Mouse (Mus musculus) retina, adult 2 months (tissue): ENCODE measurements around the gene 4930451I11Rik.

Experiments
- DNase-seq: peaks from one replicate; pipeline ENCODE4 v3.0.0-alpha.2; 2012; ENCODE audit warnings: low read depth, low spot score

The 4930451I11Rik gene

DNA sequence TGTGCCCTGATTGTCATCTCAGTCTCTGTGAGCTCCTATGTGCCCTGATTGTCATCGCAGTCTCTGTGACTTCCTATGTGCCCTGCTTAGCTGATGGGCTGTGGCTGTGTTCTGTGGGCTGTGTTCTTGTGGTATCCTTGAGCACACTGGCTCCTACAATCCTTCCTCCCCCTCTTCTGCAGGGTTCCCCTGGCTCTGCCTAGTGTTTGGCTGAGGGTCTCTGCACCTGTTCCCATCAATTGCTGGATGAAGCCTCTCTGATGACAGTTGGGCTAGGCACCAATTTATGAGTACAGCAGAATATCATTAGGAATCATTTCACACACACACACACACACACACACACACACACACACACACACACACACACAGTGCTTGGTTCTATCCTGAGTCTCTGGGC is 1.9 kb upstream of the 4930451I11Rik start:
- no peak for DNase-seq

DNA sequence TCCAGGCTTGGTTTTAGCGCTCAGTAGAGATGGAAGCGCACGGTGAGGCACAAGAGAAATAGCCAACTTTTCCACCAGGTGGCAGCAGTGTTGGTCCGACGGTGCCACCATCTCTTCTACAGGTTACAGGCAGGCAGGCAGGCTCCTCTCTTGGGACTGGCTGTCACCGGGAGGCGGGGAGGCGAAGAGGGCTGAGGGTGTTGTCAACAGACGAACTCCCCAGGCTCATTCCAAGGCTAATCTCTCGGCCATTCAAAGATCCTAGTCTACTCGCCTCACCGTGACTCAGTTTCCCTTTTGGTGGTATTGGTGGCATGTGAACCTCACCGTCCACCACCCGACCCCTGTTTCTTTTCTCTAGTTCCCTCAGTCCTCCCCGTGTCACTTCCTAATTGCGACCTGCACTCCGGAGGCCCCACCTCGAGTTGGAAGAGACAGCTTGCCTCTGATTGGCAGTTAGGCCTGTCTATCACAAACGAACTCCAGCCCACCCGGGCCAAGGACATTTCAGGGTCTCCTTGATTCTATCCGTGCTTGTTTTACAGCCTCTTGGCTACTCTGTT is 678 bp upstream of the 4930451I11Rik start:
- peak; percentile 65 for DNase-seq

DNA sequence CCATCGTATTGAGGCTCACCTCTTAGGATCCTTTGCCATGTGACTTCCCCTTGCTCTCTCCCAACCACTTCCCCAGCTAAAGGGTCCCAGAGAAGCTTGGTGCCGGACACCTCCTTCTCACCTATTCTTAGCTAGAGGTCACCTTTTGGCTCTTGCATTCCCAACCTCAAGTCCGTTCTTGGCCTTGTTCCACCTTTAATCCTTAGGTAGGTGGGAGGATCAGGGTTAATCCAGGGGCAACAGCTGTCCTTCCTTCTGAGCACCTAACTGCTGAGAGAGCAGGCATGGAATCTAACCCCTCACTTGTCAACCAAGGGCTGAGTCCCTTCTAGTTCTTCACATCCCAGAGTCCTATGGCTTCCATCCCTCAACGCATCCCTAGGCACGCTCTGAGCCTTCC is 5.5 kb downstream of the 4930451I11Rik start:
- peak; percentile 95 for DNase-seq

DNA sequence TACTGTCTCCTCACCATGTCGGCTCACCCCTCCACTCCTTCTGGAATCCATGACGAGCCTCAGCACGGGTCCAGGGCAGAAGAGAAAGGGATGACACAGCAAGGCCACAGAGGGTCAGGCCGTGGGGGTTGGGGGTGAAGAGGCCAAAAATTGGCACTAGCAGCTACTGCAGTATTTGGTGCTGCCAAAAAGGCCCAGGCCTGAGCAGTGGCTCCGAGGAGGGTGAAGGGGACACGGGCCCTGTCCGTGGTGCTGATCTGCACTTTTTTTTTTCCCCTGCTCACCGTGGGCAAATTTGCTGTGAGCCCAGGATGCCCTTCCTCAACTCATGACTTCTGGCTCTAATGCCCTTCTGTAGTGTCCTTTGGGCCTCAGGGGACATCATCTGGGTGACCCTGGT is 6.0 kb downstream of the 4930451I11Rik start:
- DNase-seq, result no peak

DNA sequence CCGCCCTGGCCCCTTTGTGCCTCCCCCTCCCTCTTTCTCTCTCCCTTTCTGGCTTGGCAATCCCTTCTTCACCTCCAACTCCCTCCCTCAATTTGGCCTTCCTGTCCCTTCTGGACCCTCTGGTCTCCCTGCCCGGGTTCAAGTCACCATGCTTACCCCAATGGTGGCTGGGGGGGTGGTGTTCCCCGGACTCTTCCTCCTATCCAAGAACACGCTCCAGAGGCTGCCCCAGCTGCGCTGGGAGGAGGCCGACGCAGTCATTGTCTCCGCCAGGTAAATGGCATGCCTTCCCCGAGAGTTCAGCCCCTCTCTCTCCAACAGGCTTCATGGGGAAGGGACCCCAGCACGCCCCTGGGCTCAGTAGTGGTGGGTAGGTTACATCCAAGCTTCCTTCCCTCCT is 7.5 kb downstream of the 4930451I11Rik start:
- DNase-seq, result no peak

DNA sequence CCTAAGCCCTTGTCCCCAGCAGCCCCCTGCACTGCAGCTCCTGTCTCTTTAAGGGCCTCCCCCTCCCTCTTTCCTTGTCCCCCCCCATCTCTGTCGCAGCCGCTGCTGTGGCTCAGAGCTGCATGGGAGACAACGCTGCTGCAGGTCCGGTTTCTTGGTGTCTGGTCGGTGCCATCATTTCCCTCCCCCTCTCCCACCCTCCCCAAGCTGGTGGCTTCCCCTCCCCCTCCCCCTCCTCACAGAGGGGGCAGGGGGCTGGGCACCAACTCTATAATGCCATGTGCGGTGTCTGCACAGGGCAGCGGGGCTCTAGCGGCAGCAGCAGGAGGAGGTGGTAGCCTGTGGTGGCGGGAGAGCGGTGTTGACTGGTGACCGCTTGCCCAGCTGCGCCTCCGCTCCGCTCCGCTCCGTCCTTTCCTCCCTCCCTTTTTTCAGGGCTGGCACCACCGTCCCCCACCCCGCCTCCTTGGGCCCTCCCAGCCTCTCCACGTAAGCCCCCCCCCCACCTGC is 8.2 kb downstream of the 4930451I11Rik start:
- DNase-seq, result peak; percentile 69

DNA sequence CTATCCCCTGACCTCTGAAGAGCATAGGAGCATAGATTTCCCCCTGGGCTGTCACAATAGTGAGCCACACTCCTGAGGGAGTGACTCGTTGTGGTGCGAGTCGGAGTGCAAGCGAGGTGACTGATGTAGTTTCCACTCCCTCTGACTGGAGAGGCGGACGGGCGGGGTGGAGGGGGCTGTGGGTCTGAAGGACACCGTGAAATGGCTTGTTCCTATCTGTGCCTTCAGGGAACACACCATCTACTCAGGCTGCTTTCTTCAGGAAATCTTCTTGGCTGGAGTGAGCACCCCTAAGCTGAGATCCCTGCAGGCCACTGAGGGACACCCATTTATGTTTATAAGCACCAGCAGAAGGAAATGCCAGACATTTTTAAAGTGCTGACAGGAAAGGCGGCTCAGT is 8.7 kb downstream of the 4930451I11Rik start:
- DNase-seq, result no peak

DNA sequence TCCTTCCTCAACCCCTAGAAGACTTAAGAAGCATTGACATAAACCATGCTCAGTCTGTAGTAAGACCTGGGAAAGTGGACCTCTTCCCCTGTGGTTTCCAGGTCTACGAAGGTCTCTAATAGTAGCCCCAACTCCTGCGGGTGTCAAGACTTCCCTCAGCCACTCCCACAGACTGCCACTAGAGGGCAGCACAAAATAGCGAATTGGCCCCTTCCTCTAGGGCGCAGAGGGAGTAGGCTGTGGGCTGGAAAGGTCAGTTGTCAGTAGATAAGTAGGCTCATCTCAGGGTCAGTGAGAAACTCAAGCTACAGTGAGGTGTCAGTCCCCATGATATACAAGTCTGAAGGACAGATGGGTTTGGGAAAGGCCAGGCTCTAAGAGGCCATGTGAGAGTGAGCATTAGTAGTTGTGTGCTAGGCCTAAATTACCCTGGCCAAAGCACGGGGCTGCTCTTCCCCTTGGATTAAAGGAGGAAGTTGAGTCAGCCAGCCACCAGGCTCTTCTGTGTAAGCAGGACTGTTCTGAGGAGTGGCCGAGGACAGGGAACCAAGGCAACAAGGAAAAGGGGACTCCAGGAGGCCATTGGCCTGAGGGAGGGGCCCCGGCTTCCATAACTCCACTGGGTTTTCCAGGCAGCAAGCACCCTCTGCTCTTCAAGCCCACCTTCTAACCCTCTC is 9.5 kb downstream of the 4930451I11Rik start:
- peak; percentile 83 for DNase-seq

DNA sequence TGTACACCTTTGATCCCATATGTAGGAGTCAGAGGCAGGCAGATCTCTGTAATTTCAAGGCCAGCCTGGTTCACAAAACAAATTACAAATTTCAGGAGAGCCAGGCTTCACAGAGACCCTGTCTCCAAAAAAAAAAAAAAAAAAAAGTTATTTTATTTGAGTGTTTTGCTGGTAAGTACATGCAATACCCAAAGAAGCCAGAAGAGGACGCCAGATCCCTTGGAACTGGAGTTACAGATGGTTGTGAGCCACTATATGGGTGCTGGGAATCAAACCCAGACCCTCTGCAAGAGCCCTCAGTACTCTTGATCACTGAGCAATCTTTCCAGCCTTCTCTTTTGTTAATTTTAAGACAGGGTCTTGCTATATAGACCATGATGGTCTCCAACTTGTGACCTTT is 12.6 kb downstream of the 4930451I11Rik start:
- no peak for DNase-seq

DNA sequence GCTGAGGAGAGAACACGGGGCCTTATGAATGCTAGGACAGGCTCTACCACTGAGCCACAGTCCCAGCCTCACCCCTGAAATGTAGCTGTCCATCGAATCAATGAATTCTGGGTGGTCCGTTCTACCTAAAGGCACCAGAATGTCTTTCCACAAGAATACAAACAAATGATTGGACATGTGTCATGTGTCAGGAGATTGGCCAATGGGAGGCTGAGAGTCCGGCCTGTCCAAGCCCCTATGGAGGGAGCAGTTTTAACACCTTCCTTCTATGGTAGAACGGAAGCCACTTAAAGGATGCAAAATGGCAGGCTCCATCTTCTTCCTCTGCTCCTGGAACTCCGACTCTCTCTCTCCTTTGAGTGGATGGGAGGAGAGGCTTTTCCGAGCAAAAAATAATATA is 13.8 kb downstream of the 4930451I11Rik start:
- DNase-seq, result no peak

DNA sequence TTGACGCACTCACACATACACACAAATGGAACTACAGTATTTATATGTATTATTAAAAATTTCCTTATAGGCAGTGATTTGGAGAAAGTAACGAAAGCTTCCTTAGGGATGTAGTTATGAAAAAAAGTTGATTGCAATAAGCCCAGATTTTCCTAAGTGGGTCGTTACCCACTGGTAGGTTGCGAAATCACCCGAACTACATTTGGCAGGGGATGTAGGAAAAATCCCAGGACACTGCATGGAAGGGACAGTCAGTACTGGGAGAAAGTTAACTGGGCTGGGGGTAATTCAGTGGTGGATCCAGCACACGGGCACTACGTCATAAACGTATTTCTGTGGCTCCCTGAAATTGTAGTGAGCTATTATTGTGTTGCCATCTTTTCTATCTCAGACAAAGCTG is 14.9 kb downstream of the 4930451I11Rik start:
- DNase-seq, result no peak

DNA sequence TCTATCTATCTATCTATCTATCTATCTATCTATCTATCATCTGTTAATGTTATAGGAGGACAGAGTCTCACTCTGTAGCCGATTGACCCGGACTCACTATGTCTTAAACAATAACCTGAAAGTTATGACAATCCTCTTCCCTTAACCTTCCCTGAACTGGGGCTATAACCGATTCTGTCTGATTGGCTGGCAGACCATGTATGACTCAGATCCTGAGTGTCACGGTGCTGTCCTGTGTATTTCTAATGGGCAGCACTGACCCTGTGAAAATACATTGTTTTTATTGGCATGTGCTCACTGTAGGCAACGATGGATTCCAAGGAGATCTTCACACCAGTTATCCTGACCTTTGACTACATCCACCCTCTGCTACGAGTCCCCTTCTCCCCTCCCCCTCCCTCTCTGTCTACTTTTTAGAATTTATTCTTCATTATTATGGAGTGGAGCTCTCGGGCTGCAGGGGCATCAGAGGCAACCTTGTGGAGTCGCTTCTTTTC is 15.7 kb downstream of the 4930451I11Rik start:
- DNase-seq, result no peak

DNA sequence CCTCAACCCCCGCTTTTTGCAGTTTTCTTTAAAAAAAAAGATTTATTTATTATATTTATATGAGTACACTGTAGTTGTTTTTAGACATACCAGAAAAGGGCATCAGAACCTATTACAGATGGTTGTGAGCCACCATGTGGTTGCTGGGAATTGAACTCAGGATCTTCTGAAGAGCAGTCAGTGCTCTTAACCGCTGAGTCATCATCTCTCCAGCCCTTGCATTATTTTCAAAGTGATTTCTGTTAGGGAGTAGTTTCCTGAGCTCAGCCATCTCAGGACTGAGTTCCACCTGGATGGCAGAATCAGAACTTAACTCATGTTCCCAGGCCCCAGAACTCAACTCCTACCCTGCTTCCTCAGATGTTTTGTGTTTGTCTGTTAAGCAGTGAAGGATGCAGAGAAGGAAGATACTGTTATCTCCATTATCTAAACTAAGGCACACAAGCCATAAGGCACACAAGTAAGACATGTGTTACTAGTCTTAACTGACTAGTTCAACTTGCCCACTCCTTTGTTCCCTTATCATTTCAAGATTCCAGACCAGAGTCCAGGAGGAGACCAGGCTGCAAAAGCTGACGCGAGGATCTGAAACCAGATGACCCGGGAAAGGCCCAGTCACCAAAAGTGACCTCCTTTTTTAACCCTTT is 21.6 kb downstream of the 4930451I11Rik start:
- no peak for DNase-seq

DNA sequence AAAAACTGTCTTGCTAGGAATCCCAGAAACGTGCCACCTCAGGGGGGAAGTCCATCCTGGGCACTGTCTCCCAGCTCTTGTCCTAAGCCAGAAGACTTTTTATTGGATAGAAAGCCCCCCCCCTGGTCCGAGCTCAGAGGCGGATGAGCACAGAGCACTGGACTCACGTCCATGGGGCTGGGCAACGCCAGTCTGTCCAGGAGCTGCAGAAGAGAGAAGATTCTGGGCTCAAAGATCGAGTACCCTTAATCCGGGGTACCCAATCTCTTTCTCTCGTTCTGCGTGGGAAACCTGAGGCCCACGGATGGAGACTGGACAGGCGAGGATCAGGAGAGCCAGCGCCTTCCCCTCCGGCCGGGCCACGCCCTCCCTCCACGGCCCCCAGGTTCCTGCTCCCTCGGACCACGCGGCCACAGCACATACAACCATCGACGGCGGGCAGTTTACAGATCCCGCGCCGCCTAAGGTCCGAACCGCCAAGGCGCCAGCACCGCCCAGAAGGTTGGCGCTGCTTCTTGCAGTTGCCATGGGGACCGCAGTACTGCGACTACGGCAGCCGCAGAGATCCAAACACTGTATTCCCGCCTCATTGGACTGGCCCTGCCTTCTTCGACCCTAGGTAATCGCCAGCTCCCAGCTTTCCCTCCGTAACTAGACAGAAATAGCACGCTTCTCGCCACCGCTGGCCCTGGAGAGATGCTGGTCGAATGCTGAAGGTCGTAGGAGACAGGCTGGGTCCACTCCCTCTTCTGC is 22.6 kb downstream of the 4930451I11Rik start:
- DNase-seq, result peak; percentile 63

DNA sequence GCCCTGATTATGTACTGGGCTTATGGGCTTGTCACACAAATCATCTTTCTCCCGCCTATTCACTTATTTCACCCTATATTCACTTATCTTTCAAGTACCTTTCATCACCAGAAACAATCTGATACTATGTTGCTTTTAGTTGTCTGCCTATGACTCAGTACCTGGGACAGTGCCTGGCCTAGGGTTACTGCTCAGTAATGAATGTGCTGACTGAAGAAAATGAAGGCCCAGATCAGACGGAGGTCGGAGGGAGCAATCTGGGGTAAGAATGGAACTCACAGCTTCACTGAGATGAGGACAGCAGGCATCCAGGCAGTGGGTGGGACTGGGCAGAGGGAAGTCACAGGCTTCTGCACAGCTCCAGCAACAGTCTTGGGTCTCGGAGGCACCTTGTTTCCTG is 24.0 kb downstream of the 4930451I11Rik start:
- no peak for DNase-seq

DNA sequence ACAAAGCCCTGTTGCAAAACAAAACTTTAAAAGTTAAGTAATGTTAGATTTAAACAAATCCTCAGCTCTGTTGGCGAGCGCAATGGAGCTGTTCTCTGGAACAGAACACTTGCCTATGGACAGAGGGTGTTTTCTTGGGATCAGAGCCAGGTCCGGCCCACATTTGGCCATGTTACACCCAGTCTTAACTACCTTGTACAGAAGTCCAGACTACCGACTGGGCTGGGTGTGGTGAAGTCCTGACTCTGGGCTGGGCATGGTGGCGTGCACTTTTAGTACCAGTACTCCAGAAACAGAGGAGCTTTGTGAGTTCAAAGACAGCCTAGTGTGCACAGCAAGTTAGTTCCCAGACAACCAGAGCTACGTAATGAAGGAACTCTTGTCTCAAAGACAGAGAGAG is 24.5 kb downstream of the 4930451I11Rik start:
- no peak for DNase-seq

DNA sequence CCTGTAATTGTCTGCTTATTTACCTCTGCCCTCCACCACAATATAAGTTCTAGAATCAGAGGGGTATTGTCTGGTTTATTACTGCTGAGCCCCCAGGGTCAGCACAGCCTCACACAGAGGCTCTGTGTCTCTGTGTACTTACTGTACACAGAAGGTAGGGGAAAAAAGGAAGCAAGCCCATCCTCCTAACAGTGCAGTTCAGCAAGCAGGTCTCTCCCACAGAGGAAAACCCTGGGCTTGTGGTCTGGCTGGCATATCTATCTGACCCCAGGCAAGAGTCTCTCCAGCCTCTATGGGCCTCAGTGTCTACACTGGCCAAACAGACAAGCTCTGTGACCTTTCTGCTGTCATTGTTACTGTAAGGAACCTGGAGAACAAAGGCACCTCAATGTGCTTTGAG is 27.7 kb downstream of the 4930451I11Rik start:
- no peak for DNase-seq

DNA sequence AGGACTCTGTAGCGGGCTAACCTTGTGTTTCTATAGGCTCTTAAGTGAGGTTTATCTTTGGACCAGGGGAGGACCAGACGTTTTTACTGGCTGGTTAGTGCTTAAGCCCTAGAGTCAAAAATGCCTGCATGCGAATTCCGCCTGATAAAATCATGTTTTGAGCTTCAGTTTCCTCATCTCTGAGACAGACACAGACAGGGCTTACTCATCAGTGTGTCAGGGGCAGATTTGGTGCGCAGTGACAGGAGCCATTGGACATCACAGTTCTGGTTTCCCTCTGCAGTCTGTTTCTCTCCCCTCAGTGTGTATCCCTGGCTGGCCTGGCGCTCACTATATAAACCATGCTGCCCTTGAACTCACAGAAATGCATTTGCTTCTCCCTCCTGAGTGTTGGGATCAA is 28.3 kb downstream of the 4930451I11Rik start:
- DNase-seq, result no peak

DNA sequence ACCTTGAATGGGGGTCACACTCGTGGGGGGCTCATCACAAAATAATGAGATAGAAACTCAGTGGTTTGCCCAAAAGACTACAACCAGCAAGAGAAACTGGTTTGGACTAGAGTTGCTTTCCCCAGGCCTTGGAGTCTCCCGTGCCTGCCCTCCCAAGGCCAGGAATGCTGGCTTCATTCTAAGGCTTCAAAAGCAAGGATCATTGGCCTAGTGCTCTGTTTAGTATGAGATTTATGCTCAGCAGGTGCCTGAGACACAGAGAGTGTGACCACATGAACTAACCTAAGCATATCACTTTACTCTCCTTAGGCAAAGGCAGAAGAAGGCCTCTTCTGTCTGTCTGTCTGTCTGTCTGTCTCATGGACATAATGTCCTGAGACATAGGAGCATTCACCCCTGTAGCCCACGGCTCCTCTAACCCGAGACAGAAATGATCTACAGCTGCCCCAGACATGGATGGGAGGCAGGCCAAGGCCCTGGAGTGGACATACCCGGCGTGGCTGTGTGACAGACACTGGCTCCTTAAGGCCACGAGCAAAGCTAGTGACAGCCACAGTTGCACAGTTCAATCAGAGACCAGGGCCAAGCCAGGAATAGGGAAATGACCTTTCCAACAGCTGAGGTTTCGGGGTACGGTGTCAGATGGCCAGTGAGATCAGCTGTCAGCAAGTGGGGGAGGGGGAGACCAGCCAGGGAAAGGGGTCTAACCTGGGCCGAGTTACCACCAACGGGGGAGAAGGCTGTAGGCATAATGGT is 29.1 kb downstream of the 4930451I11Rik start:
- no peak for DNase-seq

DNA sequence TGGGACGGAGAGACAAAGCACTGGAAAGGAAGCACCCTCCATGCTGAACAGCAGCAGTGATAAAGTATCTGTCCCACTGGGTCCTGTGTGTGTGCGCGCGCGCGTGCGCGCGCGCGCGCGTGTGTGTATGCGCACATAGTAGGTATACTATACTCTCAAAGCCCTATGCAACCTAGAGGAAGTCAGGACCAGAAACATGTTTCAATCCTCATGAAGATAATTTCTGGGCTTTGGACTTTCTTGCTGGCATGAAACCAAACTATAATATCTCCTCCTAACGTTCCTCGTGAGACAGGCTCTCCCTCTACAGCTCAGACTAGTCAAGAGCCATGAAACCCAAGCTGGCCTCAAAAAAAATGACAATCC is 30.4 kb downstream of the 4930451I11Rik start:
- no peak for DNase-seq

DNA sequence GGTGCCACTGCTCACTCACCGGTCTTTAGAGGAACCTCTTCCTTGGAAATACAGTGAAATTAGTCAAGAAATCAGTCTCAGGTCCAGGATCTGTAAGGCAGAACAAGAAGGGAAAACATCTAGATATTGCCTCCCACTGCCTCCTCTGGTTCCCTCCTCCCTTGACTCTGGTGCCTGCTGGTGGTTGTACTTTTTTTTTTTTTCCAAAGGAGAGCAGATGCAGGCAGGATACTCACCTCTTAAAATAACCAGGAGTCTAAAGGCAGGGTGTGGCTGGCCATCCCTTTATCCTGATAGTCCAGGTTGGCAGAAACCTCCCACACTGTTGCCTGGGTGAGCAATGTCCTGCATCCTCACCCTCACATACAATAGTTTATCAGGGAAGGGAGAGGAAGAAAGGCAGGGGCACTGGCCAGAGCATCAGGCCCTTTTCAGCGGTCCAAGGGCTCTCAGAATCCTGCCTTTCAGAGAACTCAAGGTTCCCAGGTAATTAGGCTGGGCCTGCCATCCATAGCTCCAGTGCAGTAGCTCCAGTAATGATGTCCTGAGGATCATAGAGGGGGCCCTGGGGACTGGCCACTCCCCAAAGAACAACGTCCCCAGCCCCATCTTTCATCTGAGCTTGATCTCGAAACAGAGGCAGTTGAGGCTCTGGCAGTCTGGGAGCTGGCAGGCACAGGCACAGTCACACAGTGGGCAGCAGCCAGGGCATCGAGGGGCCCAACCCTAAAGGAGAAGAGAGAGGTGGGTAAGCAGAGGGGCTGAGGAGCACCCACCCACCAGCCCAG is 31.0 kb downstream of the 4930451I11Rik start:
- DNase-seq, result no peak
